Mouse (Mus musculus): ENCODE results near the gene Ccdc148.

GRCm38 (mm10) chr2:59178191-59178590 is 17.7 kb upstream of the Ccdc148 start:
- TF ChIP-seq CTCF (IDR thresholded peaks at IDR 0.05; ENCODE audit: low read depth) (no peak), EP300 (IDR thresholded peaks at IDR 0.05; ENCODE audit: low read depth) (no peak)
